Mouse (Mus musculus): ENCODE data around the gene Btbd10.

GRCm38 (mm10) chr7:113396661-113397060 is 27.5 kb upstream of the Btbd10 start:
- no peak for TF ChIP-seq CTCF (IDR thresholded peaks at IDR 0.05; ENCODE audit: borderline replicate concordance, insufficient read depth, low read length)
- no peak for TF ChIP-seq POLR2A (IDR thresholded peaks at IDR 0.05; ENCODE audit: low read depth, low read length)
